Mouse (Mus musculus) lung, embryonic 15.5 days (tissue): Measurements from ENCODE around the gene Acbd3. TPM values are rescaled to one million over a fixed set of nuclear protein-coding genes. Genes with fewer than 3 reads are reported as not detected.
A peak's percentile ranks its signal among the peaks of the same experiment; 100 is the strongest.

ENCODE experiments used
- ATAC-seq: fragments of 200-750 bp; cut with Nextera tagmentation; 2 replicates; pipeline ENCODE4 v1.8.0; 2017; ENCODE audit warnings: moderate number of reproducible peaks, borderline replicate concordance; ENCODE audit not compliant: low FRiP score, low TSS enrichment; ENCODE audit errors: extremely low read depth
- H3K27ac ChIP-seq: fragments of 300-500 bp; sonication (generic); 2 replicates; pipeline ENCODE4 v1.5.1; 2015; ENCODE audit warnings: moderate library complexity, mild to moderate bottlenecking, inconsistent platforms
- H3K27me3 ChIP-seq: fragments of 300-500 bp; sonication (generic); 2 replicates; pipeline ENCODE4 v1.6.1; 2015; ENCODE audit warnings: inconsistent platforms
- H3K36me3 ChIP-seq: fragments of 300-500 bp; sonication (generic); 2 replicates; pipeline ENCODE4 v1.6.1; 2015; ENCODE audit warnings: inconsistent platforms
- H3K4me1 ChIP-seq: fragments of 300-500 bp; sonication (generic); 2 replicates; pipeline ENCODE4 v1.6.1; 2015; ENCODE audit warnings: inconsistent platforms
- H3K4me2 ChIP-seq: fragments of 300-500 bp; sonication (generic); 2 replicates; pipeline ENCODE4 v1.6.1; 2015; ENCODE audit warnings: inconsistent platforms, mild to moderate bottlenecking, moderate library complexity
- H3K4me3 ChIP-seq: fragments of 300-500 bp; sonication (generic); 2 replicates; pipeline ENCODE4 v1.5.1; 2015; ENCODE audit warnings: mild to moderate bottlenecking, inconsistent platforms
- H3K9ac ChIP-seq: fragments of 300-500 bp; sonication (generic); 2 replicates; pipeline ENCODE4 v1.6.1; 2015; ENCODE audit warnings: inconsistent platforms
- H3K9me3 ChIP-seq: fragments of 300-500 bp; sonication (generic); 2 replicates; pipeline ENCODE4 v1.6.1; 2016; ENCODE audit warnings: inconsistent platforms
- WGBS: fragments of 180-500 bp; shearing (Covaris S2); methylation state at CpG from one replicate; pipeline ENCODE4 v1.1.7; 2015; 5-methylcytosine and 5-hydroxymethylcytosine counted together
- polyA plus RNA-seq: library from polyadenylated mRNA; unstranded; fragments of >200 nt; fragmentation: Nextera tagmentation; extraction: Ambion mirVana; gene quantifications from 2 replicates; pipeline ENCODE4 v1.2.1, GENCODE M21; 2015

The Acbd3 gene
- polyA plus RNA-seq, 1 experiment from 2014 or later: 22.1 TPM

GRCm38 (mm10) chr1:180775849-180776493 lies 50.1 kb downstream of the Acbd3 start:
- H3K4me1 ChIP-seq: peaks cover 18% of the 10 kb centered on the region
- H3K36me3 ChIP-seq: no peaks in the 10 kb centered on the region
- no peak overlapping the region; the same call in 1 of the 2 replicates for H3K4me2 ChIP-seq
- 34% methylated on average over 6 of the region's 6 CpGs for WGBS
- ATAC-seq: no peak
- no peak overlapping the region for H3K9ac ChIP-seq
- no peaks in the 10 kb centered on the region for H3K27me3 ChIP-seq
- no peaks in the 10 kb centered on the region for H3K9me3 ChIP-seq
- no peak overlapping the region for H3K4me3 ChIP-seq
- H3K27ac ChIP-seq: peak overlapping the region; percentile 25; the same call in 1 of the 2 replicates

DNA sequence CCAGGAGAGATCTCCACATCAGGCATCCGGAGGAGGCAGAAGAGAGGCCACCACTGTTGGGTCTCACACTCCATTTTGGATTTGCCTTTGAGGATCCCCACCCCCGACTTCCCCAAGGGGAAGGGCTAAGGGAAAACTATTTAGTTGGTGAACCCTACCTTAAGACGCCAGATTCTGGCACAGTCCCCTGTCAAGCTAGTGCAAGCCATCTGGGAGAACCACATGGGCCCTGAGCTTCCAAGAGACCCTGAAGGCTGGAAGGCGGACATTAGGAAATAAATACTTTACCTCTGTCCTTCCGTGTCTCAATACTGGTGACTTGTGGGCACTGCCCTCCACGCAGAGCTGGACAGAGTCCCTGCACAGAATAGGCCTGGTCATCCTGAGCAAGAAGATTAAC lies 50.7 kb downstream of the Acbd3 start:
- Histone ChIP-seq H3K9ac (no peak overlapping the region), H3K9me3 (no peaks in the 10 kb centered on the region), H3K4me3 (no peak overlapping the region), H3K27ac (peak overlapping the region; percentile 25; the same call in 1 of the 2 replicates), H3K4me2 (no peak overlapping the region), H3K36me3 (no peaks in the 10 kb centered on the region), H3K4me1 (peaks cover 18% of the 10 kb centered on the region), H3K27me3 (no peaks in the 10 kb centered on the region)
- no peak for ATAC-seq
- WGBS: 77% methylated on average over 6 of the region's 6 CpGs

DNA sequence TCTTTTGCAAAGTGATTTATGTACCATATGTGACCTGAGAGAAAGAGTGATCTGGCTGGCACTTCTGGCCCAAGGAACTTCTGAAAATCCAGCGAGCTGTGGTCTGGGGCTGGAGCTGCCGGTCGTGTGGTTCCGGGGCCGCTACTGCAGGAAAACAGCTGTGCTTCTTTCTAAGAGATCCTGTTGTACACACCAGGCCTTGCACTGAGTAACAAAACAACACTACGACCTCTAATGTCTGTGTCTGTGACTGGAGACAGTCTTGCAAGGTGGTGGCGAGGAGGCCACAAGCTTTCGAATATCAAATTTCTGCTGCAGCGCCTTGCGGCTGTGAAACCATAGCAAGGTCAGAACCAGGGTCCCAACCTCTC lies 51.4 kb downstream of the Acbd3 start:
- WGBS: 3% methylated on average over 10 of the region's 10 CpGs
- Histone ChIP-seq H3K9ac (peak overlapping the region; percentile 89), H3K27ac (peak overlapping the region; percentile 98), H3K4me2 (peak overlapping the region; percentile 97), H3K27me3 (no peaks in the 10 kb centered on the region), H3K4me3 (peak overlapping the region; percentile 77), H3K9me3 (no peaks in the 10 kb centered on the region), H3K36me3 (no peaks in the 10 kb centered on the region), H3K4me1 (peaks cover 18% of the 10 kb centered on the region)
- ATAC-seq: no peak; the same call in 1 of the 2 replicates

DNA sequence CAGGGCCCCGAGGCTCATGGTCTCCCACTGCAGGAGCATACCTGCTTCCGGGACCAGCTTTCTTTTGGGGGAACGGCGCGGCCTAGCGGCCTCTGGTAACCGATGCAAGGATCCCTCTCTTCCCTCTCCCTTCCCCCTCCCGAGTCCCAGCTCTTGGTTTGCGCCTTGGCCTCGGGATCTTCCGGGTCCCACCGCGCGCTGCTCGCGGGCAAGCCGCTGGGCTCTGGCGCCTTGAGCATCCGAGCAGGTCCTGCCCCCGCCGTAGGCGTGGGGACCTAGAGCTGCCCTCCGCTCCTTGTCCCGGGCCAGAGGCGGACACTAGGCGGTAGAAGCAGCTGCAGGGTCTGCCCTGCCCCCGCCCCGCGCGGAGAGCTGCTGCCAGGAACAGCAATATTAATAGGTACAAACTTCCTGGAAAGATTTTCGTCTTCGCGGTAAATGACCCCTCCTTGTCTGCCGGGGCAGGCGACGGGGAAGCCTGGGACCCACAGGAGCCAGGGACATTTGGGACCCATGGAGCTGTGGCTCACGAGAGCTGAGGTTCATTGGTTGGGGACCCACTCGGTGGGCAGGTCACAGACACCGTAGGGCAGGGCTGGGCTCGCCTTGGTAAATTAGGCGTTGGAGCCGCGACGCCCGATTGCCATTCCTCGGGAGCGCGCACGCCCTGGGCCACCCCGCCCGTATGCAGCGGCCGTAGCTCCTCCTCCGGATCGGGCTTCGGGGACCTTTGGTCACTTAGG lies 52.0 kb downstream of the Acbd3 start:
- Histone ChIP-seq H3K4me3 (peak overlapping the region; percentile 77), H3K9ac (peak overlapping the region; percentile 89), H3K36me3 (no peaks in the 10 kb centered on the region), H3K9me3 (no peaks in the 10 kb centered on the region), H3K27ac (peak overlapping the region; percentile 98), H3K4me1 (peaks cover 18% of the 10 kb centered on the region), H3K4me2 (peak overlapping the region; percentile 97), H3K27me3 (no peaks in the 10 kb centered on the region)
- peak; percentile 84 for ATAC-seq
- WGBS: under 1% methylated on average over 56 of the region's 56 CpGs

DNA sequence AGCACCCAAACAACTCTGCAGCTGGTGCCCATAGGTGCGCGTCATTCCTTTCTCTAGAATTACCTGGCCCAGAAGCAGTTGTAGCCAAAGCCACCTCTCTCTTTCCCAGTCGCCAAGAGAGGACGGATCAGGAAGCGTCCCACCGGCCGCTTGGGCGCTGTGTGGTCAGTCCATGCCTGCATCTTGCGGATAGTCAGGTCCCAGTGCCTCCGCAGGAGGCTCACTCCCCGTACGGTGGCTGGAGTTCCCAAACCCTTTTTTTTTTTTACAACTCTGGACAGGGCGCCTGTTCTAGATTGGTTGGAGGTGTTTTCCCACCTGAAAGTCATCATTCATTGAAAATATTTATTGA lies 52.5 kb downstream of the Acbd3 start:
- Histone ChIP-seq H3K27ac (peak overlapping the region; percentile 98), H3K4me2 (peak overlapping the region; percentile 97), H3K36me3 (no peaks in the 10 kb centered on the region), H3K4me1 (peaks cover 22% of the 10 kb centered on the region), H3K9ac (peak overlapping the region; percentile 89), H3K9me3 (no peaks in the 10 kb centered on the region), H3K4me3 (peak overlapping the region; percentile 77), H3K27me3 (no peaks in the 10 kb centered on the region)
- under 1% methylated on average over 13 of the region's 13 CpGs for WGBS
- peak; percentile 47 for ATAC-seq

DNA sequence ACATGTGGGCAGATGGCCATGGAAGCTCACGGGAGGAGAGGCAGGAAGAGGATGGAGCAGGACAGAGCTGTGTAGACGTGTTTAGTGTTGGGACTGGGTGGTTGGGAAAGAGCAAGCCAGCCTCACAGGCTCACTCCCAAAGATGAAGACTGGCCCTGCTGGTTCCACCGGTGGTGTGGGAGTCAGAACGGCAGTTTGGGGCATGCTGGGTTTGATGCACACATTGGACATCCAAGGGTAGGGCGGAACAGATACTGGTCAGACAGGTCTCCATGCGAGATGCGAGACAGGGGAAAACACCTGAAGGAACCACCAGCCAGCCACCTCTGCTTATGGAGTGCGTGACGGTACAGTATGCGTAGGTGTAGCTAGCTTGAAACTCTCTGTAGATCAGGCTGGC lies 53.1 kb downstream of the Acbd3 start:
- Histone ChIP-seq H3K36me3 (no peaks in the 10 kb centered on the region), H3K27ac (no peak overlapping the region), H3K27me3 (no peaks in the 10 kb centered on the region), H3K4me3 (peak overlapping the region; percentile 77; the same call in 1 of the 2 replicates), H3K4me1 (peaks cover 25% of the 10 kb centered on the region), H3K9ac (no peak overlapping the region), H3K9me3 (no peaks in the 10 kb centered on the region), H3K4me2 (peak overlapping the region; percentile 97)
- ATAC-seq: no peak
- 62% methylated on average over 10 of the region's 10 CpGs for WGBS

GRCm38 (mm10) chr1:180780291-180780690 lies 54.4 kb downstream of the Acbd3 start:
- WGBS: 86% methylated on average over 8 of the region's 8 CpGs
- ATAC-seq: no peak
- Histone ChIP-seq H3K36me3 (no peaks in the 10 kb centered on the region), H3K27me3 (no peaks in the 10 kb centered on the region), H3K4me2 (no peak overlapping the region), H3K9ac (no peak overlapping the region), H3K4me1 (peaks cover 25% of the 10 kb centered on the region), H3K4me3 (no peak overlapping the region), H3K9me3 (no peaks in the 10 kb centered on the region), H3K27ac (no peak overlapping the region)

DNA sequence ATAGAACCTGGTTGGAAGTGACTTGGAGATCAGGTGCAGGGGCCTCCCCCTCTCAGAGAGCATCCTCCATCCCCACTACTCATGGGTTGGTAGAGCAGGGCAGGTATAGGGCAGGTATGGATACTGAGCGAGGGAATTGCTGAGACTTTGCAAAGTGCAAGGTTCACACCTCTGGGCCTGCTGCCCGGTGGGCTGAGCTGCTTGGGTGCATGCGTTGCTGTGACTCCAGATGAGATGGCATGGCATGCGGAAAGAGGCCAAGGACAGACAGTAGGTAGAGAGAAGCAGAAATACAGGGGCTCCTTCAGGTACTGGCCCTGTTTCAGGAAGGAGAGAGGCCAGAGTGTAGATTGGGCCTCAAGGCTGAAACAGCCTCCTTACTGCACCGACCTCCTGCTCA lies 55.4 kb downstream of the Acbd3 start:
- Histone ChIP-seq H3K27me3 (no peaks in the 10 kb centered on the region), H3K4me1 (peaks cover 18% of the 10 kb centered on the region), H3K27ac (no peak overlapping the region), H3K36me3 (no peaks in the 10 kb centered on the region), H3K9me3 (no peaks in the 10 kb centered on the region), H3K9ac (no peak overlapping the region), H3K4me3 (no peak overlapping the region), H3K4me2 (no peak overlapping the region)
- no peak for ATAC-seq
- 80% methylated on average over 5 of the region's 5 CpGs for WGBS

DNA sequence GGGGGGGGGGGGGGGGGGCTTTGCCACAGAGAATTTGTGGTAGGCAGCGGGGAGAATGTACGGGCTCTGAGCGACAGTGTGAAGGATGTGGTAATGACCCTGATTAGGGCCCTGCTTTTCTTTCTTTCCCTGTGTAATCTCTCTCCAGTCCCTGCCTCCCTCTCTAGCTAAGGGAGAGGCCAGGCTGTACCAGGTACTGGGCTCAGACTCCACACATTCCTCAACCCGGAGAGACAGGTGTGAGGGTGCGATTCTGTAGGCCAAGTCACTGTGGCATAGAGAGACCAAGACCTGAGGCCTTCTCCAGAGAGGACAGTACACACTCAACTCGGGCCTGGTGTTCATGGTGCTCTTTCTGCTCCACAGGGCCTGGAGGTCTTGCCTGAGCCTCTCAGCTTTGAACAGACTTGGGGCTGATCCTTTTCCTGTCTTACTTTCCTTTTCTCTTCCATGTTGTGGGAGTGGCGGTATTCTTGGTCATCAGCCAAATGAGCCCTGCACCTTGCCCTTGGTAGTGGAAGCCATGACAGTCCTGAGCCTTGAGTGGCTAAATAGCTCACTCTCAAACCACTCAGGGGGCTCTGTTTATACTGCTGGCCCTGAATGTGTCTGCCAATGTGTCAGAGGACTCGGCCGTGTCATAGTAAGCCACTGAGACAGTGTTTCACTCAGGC lies 57.2 kb downstream of the Acbd3 start:
- no peak overlapping the region for H3K9ac ChIP-seq
- H3K4me3 ChIP-seq: no peak overlapping the region
- no peaks in the 10 kb centered on the region for H3K27me3 ChIP-seq
- no peaks in the 10 kb centered on the region for H3K36me3 ChIP-seq
- no peak for ATAC-seq
- H3K4me2 ChIP-seq: no peak overlapping the region
- WGBS: 44% methylated on average over 9 of the region's 9 CpGs
- H3K9me3 ChIP-seq: no peaks in the 10 kb centered on the region
- peaks cover 8% of the 10 kb centered on the region; the same call in 1 of the 2 replicates for H3K4me1 ChIP-seq
- H3K27ac ChIP-seq: no peak overlapping the region

GRCm38 (mm10) chr1:180783580-180783928 lies 57.7 kb downstream of the Acbd3 start:
- no peak overlapping the region for H3K4me2 ChIP-seq
- WGBS: 41% methylated on average over 3 of the region's 3 CpGs
- ATAC-seq: no peak
- H3K9me3 ChIP-seq: no peaks in the 10 kb centered on the region
- H3K27me3 ChIP-seq: no peaks in the 10 kb centered on the region
- H3K36me3 ChIP-seq: no peaks in the 10 kb centered on the region
- H3K4me3 ChIP-seq: no peak overlapping the region
- H3K27ac ChIP-seq: no peak overlapping the region
- H3K9ac ChIP-seq: no peak overlapping the region
- peaks cover 8% of the 10 kb centered on the region; the same call in 1 of the 2 replicates for H3K4me1 ChIP-seq

DNA sequence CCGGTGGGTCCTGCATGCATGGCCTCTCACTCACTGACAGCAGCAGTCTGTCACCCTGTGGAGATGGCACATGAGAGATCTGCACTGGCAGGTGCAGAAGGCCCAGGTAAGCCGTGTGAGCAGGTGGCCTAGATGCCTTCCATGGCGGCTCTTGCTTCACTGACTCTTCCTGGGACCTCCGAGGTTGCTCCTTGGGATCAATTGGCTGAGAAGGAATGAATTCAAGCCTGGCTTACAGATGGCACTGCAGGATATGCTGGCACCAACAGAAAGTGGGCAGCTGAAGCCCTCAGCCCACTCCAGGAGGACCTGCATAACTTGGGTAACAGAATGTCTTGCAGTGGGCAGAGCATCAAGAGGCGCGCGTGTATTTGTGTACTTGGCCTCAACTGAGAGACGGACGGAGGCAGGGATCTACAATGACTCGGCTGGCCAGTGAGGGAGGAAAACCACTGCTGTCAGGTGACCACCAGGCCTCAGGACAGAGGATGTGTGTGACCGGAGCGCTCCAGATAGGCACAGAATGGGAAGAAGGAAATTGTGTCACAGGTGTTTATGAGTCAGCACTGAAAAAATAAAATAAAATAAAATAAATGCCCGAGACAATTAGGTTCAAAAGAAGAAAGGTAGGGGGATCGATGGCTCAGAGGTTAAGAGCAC lies 66.1 kb downstream of the Acbd3 start:
- Histone ChIP-seq H3K27ac (no peak overlapping the region), H3K4me2 (no peak overlapping the region), H3K36me3 (no peaks in the 10 kb centered on the region), H3K27me3 (no peaks in the 10 kb centered on the region), H3K4me1 (peaks cover 10% of the 10 kb centered on the region), H3K9ac (no peak overlapping the region), H3K4me3 (no peak overlapping the region), H3K9me3 (no peaks in the 10 kb centered on the region)
- ATAC-seq: no peak
- WGBS: 75% methylated on average over 14 of the region's 14 CpGs
